Mouse (Mus musculus): ENCODE measurements around the gene Rassf2. TPM values are rescaled to one million over a fixed set of nuclear protein-coding genes. Genes with fewer than 3 reads are reported as not detected.

Rassf2 gene
- polyA plus RNA-seq, 1 experiment from 2014 or later = 9.9 TPM

- Histone ChIP-seq H3K27me3 (ENCODE audit: control insufficient read depth, insufficient read depth, low read length) (peaks cover 12% of the 10 kb centered on the region), H3K4me1 (ENCODE audit: control insufficient read depth, insufficient read depth, low read length) (peaks cover 8% of the 10 kb centered on the region; the same call in 1 of the 2 replicates), H3K36me3 (ENCODE audit: control insufficient read depth, insufficient read depth, low read length) (no peaks in the 10 kb centered on the region), H3K9me3 (ENCODE audit: control insufficient read depth, low read length) (no peaks in the 10 kb centered on the region), H3K27ac (ENCODE audit: low read depth, low read length) (no peak overlapping the region), H3K4me3 (ENCODE audit: low read length) (no peak overlapping the region), H3K9ac (ENCODE audit: low read depth, low read length) (no peak overlapping the region), H3K4me2 (replicated peaks; ENCODE audit: low read depth, low read length) (no peak overlapping the region)
- 79% methylated on average over 11 of the region's 11 CpGs for WGBS
- no peak for ATAC-seq (ENCODE audit: low FRiP score, low TSS enrichment)
These were observed 81.0 kb downstream of the Rassf2 start for GRCm38 (mm10) chr2:131948916-131949639.

- H3K9me3 ChIP-seq (ENCODE audit: control insufficient read depth, low read length) = no peaks in the 10 kb centered on the region
- H3K4me3 ChIP-seq (ENCODE audit: low read length) = no peak overlapping the region
- H3K4me2 ChIP-seq (replicated peaks; ENCODE audit: low read depth, low read length) = no peak overlapping the region
- H3K36me3 ChIP-seq (ENCODE audit: control insufficient read depth, insufficient read depth, low read length) = no peaks in the 10 kb centered on the region
- peaks cover 7% of the 10 kb centered on the region; the same call in 1 of the 2 replicates for H3K4me1 ChIP-seq (ENCODE audit: control insufficient read depth, insufficient read depth, low read length)
- peaks cover 5% of the 10 kb centered on the region for H3K27me3 ChIP-seq (ENCODE audit: control insufficient read depth, insufficient read depth, low read length)
- no peak overlapping the region for H3K9ac ChIP-seq (ENCODE audit: low read depth, low read length)
- WGBS = 78% methylated on average over 3 of the region's 3 CpGs
- no peak overlapping the region for H3K27ac ChIP-seq (ENCODE audit: low read depth, low read length)
- ATAC-seq (ENCODE audit: low FRiP score, low TSS enrichment) = no peak
These were observed 81.9 kb downstream of the Rassf2 start for GRCm38 (mm10) chr2:131948156-131948555.

- Histone ChIP-seq H3K9me3 (ENCODE audit: control insufficient read depth, low read length) (no peaks in the 10 kb centered on the region), H3K4me1 (ENCODE audit: control insufficient read depth, insufficient read depth, low read length) (peaks cover 4% of the 10 kb centered on the region; the same call in 1 of the 2 replicates), H3K27ac (ENCODE audit: low read depth, low read length) (no peak overlapping the region), H3K36me3 (ENCODE audit: control insufficient read depth, insufficient read depth, low read length) (no peaks in the 10 kb centered on the region), H3K27me3 (ENCODE audit: control insufficient read depth, insufficient read depth, low read length) (no peaks in the 10 kb centered on the region; the same call in 1 of the 2 replicates), H3K4me3 (ENCODE audit: low read length) (no peak overlapping the region), H3K9ac (ENCODE audit: low read depth, low read length) (no peak overlapping the region), H3K4me2 (replicated peaks; ENCODE audit: low read depth, low read length) (no peak overlapping the region)
- ATAC-seq (ENCODE audit: low FRiP score, low TSS enrichment) = no peak
- 87% methylated on average over 16 of the region's 16 CpGs for WGBS
These were observed 83.7 kb downstream of the Rassf2 start for GRCm38 (mm10) chr2:131946351-131946750.

- H3K27me3 ChIP-seq (ENCODE audit: control insufficient read depth, insufficient read depth, low read length) = no peaks in the 10 kb centered on the region; the same call in 1 of the 2 replicates
- no peak overlapping the region for H3K4me3 ChIP-seq (ENCODE audit: low read length)
- no peak for ATAC-seq (ENCODE audit: low FRiP score, low TSS enrichment)
- WGBS = 91% methylated on average over 6 of the region's 6 CpGs
- H3K4me1 ChIP-seq (ENCODE audit: control insufficient read depth, insufficient read depth, low read length) = peaks cover 4% of the 10 kb centered on the region; the same call in 1 of the 2 replicates
- H3K9ac ChIP-seq (ENCODE audit: low read depth, low read length) = no peak overlapping the region
- no peaks in the 10 kb centered on the region for H3K36me3 ChIP-seq (ENCODE audit: control insufficient read depth, insufficient read depth, low read length)
- H3K27ac ChIP-seq (ENCODE audit: low read depth, low read length) = no peak overlapping the region
- H3K9me3 ChIP-seq (ENCODE audit: control insufficient read depth, low read length) = no peaks in the 10 kb centered on the region
- H3K4me2 ChIP-seq (replicated peaks; ENCODE audit: low read depth, low read length) = no peak overlapping the region
These were observed 84.3 kb downstream of the Rassf2 start for GRCm38 (mm10) chr2:131945765-131946164.

- 77% methylated on average over 8 of the region's 8 CpGs for WGBS
- no peak for ATAC-seq (ENCODE audit: low FRiP score, low TSS enrichment)
- no peak overlapping the region for H3K27ac ChIP-seq (ENCODE audit: low read depth, low read length)
These were observed 84.8 kb downstream of the Rassf2 start for GRCm38 (mm10) chr2:131945225-131945624.

GRCm38 (mm10) chr2:131944370-131944769, 85.7 kb downstream of the Rassf2 start:
- Histone ChIP-seq H3K9me3 (ENCODE audit: control insufficient read depth, low read length) (no peaks in the 10 kb centered on the region), H3K27ac (ENCODE audit: low read depth, low read length) (no peak overlapping the region), H3K4me3 (ENCODE audit: low read length) (no peak overlapping the region), H3K9ac (ENCODE audit: low read depth, low read length) (no peak overlapping the region), H3K4me2 (replicated peaks; ENCODE audit: low read depth, low read length) (no peak overlapping the region), H3K4me1 (ENCODE audit: control insufficient read depth, insufficient read depth, low read length) (no peaks in the 10 kb centered on the region), H3K36me3 (ENCODE audit: control insufficient read depth, insufficient read depth, low read length) (no peaks in the 10 kb centered on the region), H3K27me3 (ENCODE audit: control insufficient read depth, insufficient read depth, low read length) (no peaks in the 10 kb centered on the region; the same call in 1 of the 2 replicates)
- ATAC-seq (ENCODE audit: low FRiP score, low TSS enrichment) = no peak
- 17% methylated on average over 1 of the region's 1 CpGs for WGBS

More at GRCm38 (mm10) chr2:131945225-131945624, 84.8 kb downstream of the Rassf2 start:
- no peaks in the 10 kb centered on the region for H3K9me3 ChIP-seq (ENCODE audit: control insufficient read depth, low read length)
- peaks cover under 1% of the 10 kb centered on the region; the same call in 1 of the 2 replicates for H3K4me1 ChIP-seq (ENCODE audit: control insufficient read depth, insufficient read depth, low read length)
- no peak overlapping the region for H3K4me2 ChIP-seq (replicated peaks; ENCODE audit: low read depth, low read length)
- H3K27me3 ChIP-seq (ENCODE audit: control insufficient read depth, insufficient read depth, low read length) = no peaks in the 10 kb centered on the region; the same call in 1 of the 2 replicates
- H3K36me3 ChIP-seq (ENCODE audit: control insufficient read depth, insufficient read depth, low read length) = no peaks in the 10 kb centered on the region
- H3K4me3 ChIP-seq (ENCODE audit: low read length) = no peak overlapping the region
- H3K9ac ChIP-seq (ENCODE audit: low read depth, low read length) = no peak overlapping the region

GRCm38 (mm10) chr2:131941501-131941900, 88.6 kb downstream of the Rassf2 start:
- no peak overlapping the region for H3K27ac ChIP-seq (ENCODE audit: low read depth, low read length)
- H3K9me3 ChIP-seq (ENCODE audit: control insufficient read depth, low read length) = no peaks in the 10 kb centered on the region
- no peaks in the 10 kb centered on the region for H3K36me3 ChIP-seq (ENCODE audit: control insufficient read depth, insufficient read depth, low read length)
- no peaks in the 10 kb centered on the region for H3K4me1 ChIP-seq (ENCODE audit: control insufficient read depth, insufficient read depth, low read length)
- no peak for ATAC-seq (ENCODE audit: low FRiP score, low TSS enrichment)
- no peaks in the 10 kb centered on the region for H3K27me3 ChIP-seq (ENCODE audit: control insufficient read depth, insufficient read depth, low read length)
- H3K4me3 ChIP-seq (ENCODE audit: low read length) = no peak overlapping the region
- H3K9ac ChIP-seq (ENCODE audit: low read depth, low read length) = no peak overlapping the region
- no peak overlapping the region for H3K4me2 ChIP-seq (replicated peaks; ENCODE audit: low read depth, low read length)
- 73% methylated on average over 6 of the region's 6 CpGs for WGBS

GRCm38 (mm10) chr2:131940506-131940905, 89.6 kb downstream of the Rassf2 start:
- Histone ChIP-seq H3K4me3 (ENCODE audit: low read length) (no peak overlapping the region), H3K9me3 (ENCODE audit: control insufficient read depth, low read length) (no peaks in the 10 kb centered on the region), H3K36me3 (ENCODE audit: control insufficient read depth, insufficient read depth, low read length) (no peaks in the 10 kb centered on the region), H3K27ac (ENCODE audit: low read depth, low read length) (no peak overlapping the region), H3K9ac (ENCODE audit: low read depth, low read length) (no peak overlapping the region), H3K4me1 (ENCODE audit: control insufficient read depth, insufficient read depth, low read length) (no peaks in the 10 kb centered on the region), H3K4me2 (replicated peaks; ENCODE audit: low read depth, low read length) (no peak overlapping the region), H3K27me3 (ENCODE audit: control insufficient read depth, insufficient read depth, low read length) (no peaks in the 10 kb centered on the region)
- no peak for ATAC-seq (ENCODE audit: low FRiP score, low TSS enrichment)
- 87% methylated on average over 3 of the region's 3 CpGs for WGBS
